Mouse (Mus musculus) erythroblast, embryonic 14.5 days (primary cell): Measurements from ENCODE around the gene Atxn1. TPM values are rescaled to one million over a fixed set of nuclear protein-coding genes. Genes with fewer than 3 reads are reported as not detected.

Experiments used
- H3K27me3 ChIP-seq: 2 replicates; pipeline ENCODE4 v1.6.1; 2012; ENCODE audit warnings: inconsistent platforms; ENCODE audit not compliant: control insufficient read depth
- H3K36me3 ChIP-seq: 2 replicates; pipeline ENCODE4 v1.6.1; 2012; ENCODE audit warnings: mild to moderate bottlenecking, inconsistent platforms; ENCODE audit not compliant: control insufficient read depth
- H3K4me1 ChIP-seq: 2 replicates; pipeline ENCODE4 v1.6.1; 2012; ENCODE audit warnings: inconsistent platforms; ENCODE audit not compliant: control insufficient read depth
- H3K4me3 ChIP-seq: replicated peaks from 2 replicates; pipeline ENCODE3; 2012; ENCODE audit warnings: moderate library complexity, mild to moderate bottlenecking, inconsistent platforms
- H3K9me3 ChIP-seq: 2 replicates; pipeline ENCODE4 v1.6.1; 2012; ENCODE audit warnings: low read length, inconsistent platforms, mixed read lengths; ENCODE audit not compliant: control insufficient read depth
- GATA1 ChIP-seq: IDR thresholded peaks from 2 replicates; pipeline ENCODE4 v1.6.1; 2012; ENCODE audit warnings: low read length, inconsistent platforms, mixed read lengths
- TAL1 ChIP-seq: IDR thresholded peaks from 3 replicates; pipeline ENCODE4 v1.6.1; 2012; ENCODE audit warnings: low read length, inconsistent platforms, mixed read lengths
- polyA plus RNA-seq: library from polyadenylated mRNA; stranded (reverse); fragments of >175 nt; gene quantifications from 2 replicates; pipeline ENCODE4 v1.2.3, GENCODE M21; 2012

Atxn1 gene
- polyA plus RNA-seq, 1 experiment: 0.01 TPM

GRCm38 (mm10) chr13:45900776-45901175, 64.0 kb downstream of the Atxn1 start:
- H3K4me3 ChIP-seq: no peak overlapping the region
- no peak for TF ChIP-seq GATA1
- peaks cover 27% of the 10 kb centered on the region for H3K4me1 ChIP-seq
- H3K36me3 ChIP-seq: no peaks in the 10 kb centered on the region
- no peaks in the 10 kb centered on the region for H3K27me3 ChIP-seq
- H3K9me3 ChIP-seq: no peaks in the 10 kb centered on the region

GRCm38 (mm10) chr13:45897571-45897970, 67.2 kb downstream of the Atxn1 start:
- H3K4me1 ChIP-seq: peaks cover 18% of the 10 kb centered on the region
- no peak overlapping the region for H3K4me3 ChIP-seq
- no peaks in the 10 kb centered on the region for H3K9me3 ChIP-seq
- no peaks in the 10 kb centered on the region for H3K36me3 ChIP-seq
- TF ChIP-seq GATA1 (no peak), TAL1 (no peak)
- H3K27me3 ChIP-seq: no peaks in the 10 kb centered on the region

GRCm38 (mm10) chr13:45894760-45895159, 70.0 kb downstream of the Atxn1 start:
- no peaks in the 10 kb centered on the region for H3K36me3 ChIP-seq
- H3K4me1 ChIP-seq: peaks cover 16% of the 10 kb centered on the region
- TF ChIP-seq GATA1: no peak
- no peak for TF ChIP-seq TAL1
- no peaks in the 10 kb centered on the region for H3K27me3 ChIP-seq
- no peaks in the 10 kb centered on the region for H3K9me3 ChIP-seq
- H3K4me3 ChIP-seq: no peak overlapping the region

GRCm38 (mm10) chr13:45894234-45894633, 70.6 kb downstream of the Atxn1 start:
- no peak for TF ChIP-seq GATA1
- no peak for TF ChIP-seq TAL1
- Histone ChIP-seq H3K4me3 (no peak overlapping the region), H3K27me3 (no peaks in the 10 kb centered on the region), H3K9me3 (no peaks in the 10 kb centered on the region), H3K36me3 (no peaks in the 10 kb centered on the region), H3K4me1 (peaks cover 16% of the 10 kb centered on the region)

GRCm38 (mm10) chr13:45891073-45891472, 73.7 kb downstream of the Atxn1 start:
- Histone ChIP-seq H3K9me3 (no peaks in the 10 kb centered on the region), H3K27me3 (no peaks in the 10 kb centered on the region), H3K4me1 (peaks cover 16% of the 10 kb centered on the region), H3K4me3 (no peak overlapping the region), H3K36me3 (no peaks in the 10 kb centered on the region)
- TF ChIP-seq GATA1 (no peak), TAL1 (no peak)

- no peak overlapping the region for H3K4me3 ChIP-seq
- H3K27me3 ChIP-seq: no peaks in the 10 kb centered on the region
- H3K9me3 ChIP-seq: no peaks in the 10 kb centered on the region
- peaks cover 9% of the 10 kb centered on the region for H3K4me1 ChIP-seq
- H3K36me3 ChIP-seq: no peaks in the 10 kb centered on the region
- TF ChIP-seq GATA1: no peak
- TF ChIP-seq TAL1: no peak
These were observed 75.7 kb downstream of the Atxn1 start for GRCm38 (mm10) chr13:45888953-45889749.

GRCm38 (mm10) chr13:45884878-45885277, 79.9 kb downstream of the Atxn1 start:
- H3K27me3 ChIP-seq: no peaks in the 10 kb centered on the region
- H3K4me3 ChIP-seq: no peak overlapping the region
- no peaks in the 10 kb centered on the region for H3K36me3 ChIP-seq
- TF ChIP-seq TAL1 (no peak), GATA1 (no peak)
- no peaks in the 10 kb centered on the region for H3K9me3 ChIP-seq
- H3K4me1 ChIP-seq: no peaks in the 10 kb centered on the region

- no peaks in the 10 kb centered on the region for H3K4me1 ChIP-seq
- H3K9me3 ChIP-seq: no peaks in the 10 kb centered on the region
- H3K27me3 ChIP-seq: no peaks in the 10 kb centered on the region
- no peaks in the 10 kb centered on the region for H3K36me3 ChIP-seq
- TF ChIP-seq TAL1: no peak
- no peak for TF ChIP-seq GATA1
- no peak overlapping the region for H3K4me3 ChIP-seq
These were observed 81.0 kb downstream of the Atxn1 start for GRCm38 (mm10) chr13:45883791-45884238.

- Histone ChIP-seq H3K4me1 (no peaks in the 10 kb centered on the region), H3K9me3 (no peaks in the 10 kb centered on the region), H3K4me3 (no peak overlapping the region), H3K36me3 (no peaks in the 10 kb centered on the region), H3K27me3 (no peaks in the 10 kb centered on the region)
- TF ChIP-seq TAL1: no peak
- no peak for TF ChIP-seq GATA1
These were observed 81.8 kb downstream of the Atxn1 start for GRCm38 (mm10) chr13:45882976-45883440.

- Histone ChIP-seq H3K4me3 (no peak overlapping the region), H3K36me3 (no peaks in the 10 kb centered on the region; the same call in 1 of the 2 replicates), H3K27me3 (no peaks in the 10 kb centered on the region), H3K4me1 (no peaks in the 10 kb centered on the region), H3K9me3 (no peaks in the 10 kb centered on the region)
- TF ChIP-seq GATA1 (no peak), TAL1 (no peak)
These were observed 84.3 kb downstream of the Atxn1 start for GRCm38 (mm10) chr13:45880543-45880845.
